8 mouse cellular contexts compared by ENCODE assay signal in the genomic region with DNA sequence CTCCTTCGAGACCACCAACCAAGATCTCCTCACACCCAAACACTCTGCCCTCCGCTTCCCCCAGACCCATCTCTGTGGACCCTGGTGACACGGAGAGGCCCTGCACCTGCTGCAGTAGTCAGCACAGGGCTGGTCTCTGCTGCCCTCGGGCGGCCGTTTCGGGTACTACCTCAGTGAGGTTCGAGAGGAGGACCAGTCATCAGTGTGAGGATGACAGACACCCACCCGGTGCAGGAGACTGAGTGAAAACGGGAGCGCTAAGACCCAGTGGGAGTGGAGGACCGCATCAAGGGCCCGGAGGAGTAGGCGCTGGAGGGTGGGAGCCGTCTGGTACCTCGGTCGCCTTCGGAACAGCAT. TPM values are rescaled to one million over a fixed set of nuclear protein-coding genes. Genes with fewer than 3 reads are reported as not detected.
A peak's percentile ranks its signal among the peaks of the same experiment; 100 is the strongest.
DNase-seq lines count a peak whose midpoint lies in the region; ATAC-seq and TF ChIP-seq lines count a peak whose summit lies in the region.

No protein-coding gene starts in this region.

- WGBS in forebrain, embryonic 16.5 days, result under 1% methylated on average over 18 of the region's 18 CpGs
- whole genome bisulfite sequencing in neural tube, embryonic 14.5 days, result under 1% methylated on average over 18 of the region's 18 CpGs

- H3K9me3 ChIP-seq in G1E (replicated peaks), result no peaks in the 10 kb centered on the region
- H3K9me3 ChIP-seq in forebrain, embryonic 16.5 days (ENCODE audit: control insufficient read depth, low read length), result no peaks in the 10 kb centered on the region
- no peaks in the 10 kb centered on the region for H3K9me3 ChIP-seq in neural tube, embryonic 14.5 days (ENCODE audit: control insufficient read depth, low read length)

- H3K36me3 ChIP-seq in G1E (replicated peaks), result peaks cover 60% of the 10 kb centered on the region
- H3K36me3 ChIP-seq in forebrain, embryonic 16.5 days (ENCODE audit: control insufficient read depth, insufficient read depth), result no peaks in the 10 kb centered on the region
- 0 out of 2 replicates have a peak, but pooled peaks cover under 1% of the 10 kb centered on the region for H3K36me3 ChIP-seq in neural tube, embryonic 14.5 days (ENCODE audit: control insufficient read depth, insufficient read depth, low read length)
- no peaks in the 10 kb centered on the region for H3K36me3 ChIP-seq in testis, adult 2 months (ENCODE audit: control insufficient read depth, insufficient read depth, low read length)

- H3K27me3 ChIP-seq in G1E (ENCODE audit: insufficient read depth, low read length), result no peaks in the 10 kb centered on the region
- H3K27me3 ChIP-seq in forebrain, embryonic 16.5 days (replicated peaks; ENCODE audit: control insufficient read depth, insufficient read depth, low read length), result no peaks in the 10 kb centered on the region
- H3K27me3 ChIP-seq in neural tube, embryonic 14.5 days (ENCODE audit: control insufficient read depth, insufficient read depth, low read length), result no peaks in the 10 kb centered on the region
- no peaks in the 10 kb centered on the region for H3K27me3 ChIP-seq in testis, adult 2 months (ENCODE audit: control insufficient read depth, insufficient read depth, low read length)

- H3K4me3 ChIP-seq in G1E (ENCODE audit: low read depth, low read length), result peak overlapping the region; percentile 86
- peak overlapping the region; percentile 65 for H3K4me3 ChIP-seq in forebrain, embryonic 16.5 days (replicated peaks; ENCODE audit: low read length)
- peak overlapping the region; percentile 49 for H3K4me3 ChIP-seq in neural tube, embryonic 14.5 days (ENCODE audit: low read depth, low read length)
- H3K4me3 ChIP-seq in testis, adult 2 months (ENCODE audit: control insufficient read depth, low read depth, low read length), result peak overlapping the region; percentile 89

- no peak for TF ChIP-seq POLR2A in testis, adult 2 months (IDR thresholded peaks at IDR 0.05; ENCODE audit: control insufficient read depth, low read depth, low read length)

- peak; percentile 67 for ATAC-seq in G1E (ENCODE audit: extremely low read depth, insufficient number of reproducible peaks, low FRiP score, poor library complexity, severe bottlenecking)
- peak; percentile 83 for ATAC-seq in forebrain, embryonic 16.5 days
- ATAC-seq in neural tube, embryonic 14.5 days (ENCODE audit: low read depth), result peak; percentile 85

- H3K4me1 ChIP-seq in G1E (ENCODE audit: insufficient read depth, low read depth, low read length), result peaks cover 71% of the 10 kb centered on the region
- H3K4me1 ChIP-seq in forebrain, embryonic 16.5 days (replicated peaks; ENCODE audit: control insufficient read depth, insufficient read depth, low read length), result peaks cover 42% of the 10 kb centered on the region
- peaks cover 23% of the 10 kb centered on the region for H3K4me1 ChIP-seq in neural tube, embryonic 14.5 days (ENCODE audit: control insufficient read depth, insufficient read depth, low read length)
- H3K4me1 ChIP-seq in testis, adult 2 months (ENCODE audit: control insufficient read depth, insufficient read depth, low read length), result peaks cover 34% of the 10 kb centered on the region

- peak overlapping the region; percentile 83 for H3K9ac ChIP-seq in forebrain, embryonic 16.5 days (replicated peaks; ENCODE audit: low read depth, low read length)
- H3K9ac ChIP-seq in neural tube, embryonic 14.5 days (replicated peaks; ENCODE audit: low read depth, low read length), result peak overlapping the region; percentile 59

- H3K27ac ChIP-seq in forebrain, embryonic 16.5 days (ENCODE audit: low read length), result peak overlapping the region; percentile 97
- H3K27ac ChIP-seq in neural tube, embryonic 14.5 days (ENCODE audit: low read depth, low read length), result peak overlapping the region; percentile 88
- H3K27ac ChIP-seq in testis, adult 2 months (ENCODE audit: control insufficient read depth, insufficient read depth, low read depth, low read length), result peak overlapping the region; percentile 77

- H3K4me2 ChIP-seq in forebrain, embryonic 16.5 days (ENCODE audit: low read length), result peak overlapping the region; percentile 94
- H3K4me2 ChIP-seq in neural tube, embryonic 14.5 days (ENCODE audit: low read depth, low read length), result peak overlapping the region; percentile 70

- intact Hi-C loops in heart, postnatal 36 days (cut with DNase I), result loop anchor here (2.0 to 5.0 kb wide), 3 partner anchors 68 to 234 kb away; a partner anchor contains a TSS

- peak; percentile 92 for TF ChIP-seq CTCF in G1E (IDR thresholded peaks at IDR 0.05; ENCODE audit: low read depth, low read length)
- peak; percentile 94 for TF ChIP-seq CTCF in testis, adult 2 months (IDR thresholded peaks at IDR 0.05; ENCODE audit: control insufficient read depth, insufficient read depth, insufficient replicate concordance, low read depth, low read length)

- peak; percentile 76 for DNase-seq in G1E (ENCODE audit: low spot score)
- DNase-seq in cerebellum, adult 18-20 months, result peak; percentile 99 to 100
- peak; percentile 98 to 100 for DNase-seq in heart, postnatal 36 days
- DNase-seq in layer of hippocampus, adult 18-20 months (ENCODE audit: low spot score in 2 of 2), result peak; percentile 99 to 100
- DNase-seq in lung, adult 18-20 months, result peak; percentile 94 to 95

RNA-seq across cellular contexts. Expression of a gene that starts 0.8 kb away (rescaled TPM):
- 7.0 and 14.1 TPM in 2 replicates for total RNA-seq in G1E (2014; fragmentation: Nextera tagmentation)
- 8.6 and 12.1 TPM in 2 replicates for total RNA-seq in G1E (2017)
- polyA plus RNA-seq in G1E (2012), result 37.3 and 41.6 TPM in 2 replicates
- polyA plus RNA-seq in forebrain, embryonic 16.5 days (2015; fragmentation: Nextera tagmentation; extraction: Ambion mirVana), result 9.5 and 10.7 TPM in 2 replicates
- 1 to 10 TPM; 8.0 to 8.5 TPM for total RNA-seq in heart, postnatal 36 days (2021)
- 10 to 100 TPM; 13.6 to 15.8 TPM for total RNA-seq in layer of hippocampus, adult 18-20 months (2021)
- polyA plus RNA-seq in neural tube, embryonic 14.5 days (2014; fragmentation: Nextera tagmentation; extraction: Ambion mirVana), result 3.4 and 4.3 TPM in 2 replicates
- polyA plus RNA-seq in testis, adult 2 months (2012; rRNA removed), result 27.9 and 30.2 TPM in 2 replicates

RNA-seq across cellular contexts. Expression of a gene that starts 2.9 kb away (rescaled TPM):
- total RNA-seq in G1E (2014; fragmentation: Nextera tagmentation), result 3.0 and 5.0 TPM in 2 replicates
- total RNA-seq in G1E (2017), result 3.2 TPM in 2 replicates
- polyA plus RNA-seq in G1E (2012), result 2.4 and 2.8 TPM in 2 replicates
- polyA plus RNA-seq in forebrain, embryonic 16.5 days (2015; fragmentation: Nextera tagmentation; extraction: Ambion mirVana), result 46.2 and 64.8 TPM in 2 replicates
- total RNA-seq in heart, postnatal 36 days (2021), result 1 to 10 TPM; 2.0 to 2.6 TPM
- total RNA-seq in layer of hippocampus, adult 18-20 months (2021), result 100 to 1,000 TPM; 637 to 681 TPM
- 118 and 154 TPM in 2 replicates for polyA plus RNA-seq in neural tube, embryonic 14.5 days (2014; fragmentation: Nextera tagmentation; extraction: Ambion mirVana)
- polyA plus RNA-seq in testis, adult 2 months (2012; rRNA removed), result 10.4 and 11.7 TPM in 2 replicates

RNA-seq across cellular contexts. Expression of a gene that starts 5.2 kb away (rescaled TPM):
- total RNA-seq in G1E (2014; fragmentation: Nextera tagmentation) (424 and 464 TPM in 2 replicates), G1E (2017) (171 and 174 TPM in 2 replicates)
- 362 and 363 TPM in 2 replicates for polyA plus RNA-seq in G1E (2012)
- polyA plus RNA-seq in forebrain, embryonic 16.5 days (2015; fragmentation: Nextera tagmentation; extraction: Ambion mirVana), result 466 and 471 TPM in 2 replicates
- 10 to 100 TPM; 83.3 to 97.3 TPM for total RNA-seq in heart, postnatal 36 days (2021)
- total RNA-seq in layer of hippocampus, adult 18-20 months (2021), result 100 to 1,000 TPM; 210 to 215 TPM
- 373 and 383 TPM in 2 replicates for polyA plus RNA-seq in neural tube, embryonic 14.5 days (2014; fragmentation: Nextera tagmentation; extraction: Ambion mirVana)
- 125 and 129 TPM in 2 replicates for polyA plus RNA-seq in testis, adult 2 months (2012; rRNA removed)

RNA-seq across cellular contexts. Expression of a gene that starts 15.7 kb away (rescaled TPM):
- total RNA-seq in G1E (2014; fragmentation: Nextera tagmentation), result not detected in 2 replicates
- total RNA-seq in G1E (2017), result 0.38 and 0.52 TPM in 2 replicates
- polyA plus RNA-seq in G1E (2012), result not detected in 2 replicates
- 0.62 TPM in 1 of 2 replicates, not detected in the other for polyA plus RNA-seq in forebrain, embryonic 16.5 days (2015; fragmentation: Nextera tagmentation; extraction: Ambion mirVana)
- not detected for total RNA-seq in heart, postnatal 36 days (2021)
- total RNA-seq in layer of hippocampus, adult 18-20 months (2021), result not detected
- 0.44 TPM in 1 of 2 replicates, not detected in the other for polyA plus RNA-seq in neural tube, embryonic 14.5 days (2014; fragmentation: Nextera tagmentation; extraction: Ambion mirVana)
- polyA plus RNA-seq in testis, adult 2 months (2012; rRNA removed), result not detected in 2 replicates

RNA-seq across cellular contexts. Expression of a gene that starts 26.2 kb away (rescaled TPM):
- total RNA-seq in G1E (2014; fragmentation: Nextera tagmentation) (50.2 and 53.6 TPM in 2 replicates), G1E (2017) (109 and 115 TPM in 2 replicates)
- 88.5 and 106 TPM in 2 replicates for polyA plus RNA-seq in G1E (2012)
- 48.1 and 65.7 TPM in 2 replicates for polyA plus RNA-seq in forebrain, embryonic 16.5 days (2015; fragmentation: Nextera tagmentation; extraction: Ambion mirVana)
- total RNA-seq in heart, postnatal 36 days (2021), result 100 to 1,000 TPM in 1 of 2 experiments, 10 to 100 TPM in 1; 87.6 to 133 TPM
- total RNA-seq in layer of hippocampus, adult 18-20 months (2021), result 10 to 100 TPM; 22.1 to 26.7 TPM
- 99.9 and 111 TPM in 2 replicates for polyA plus RNA-seq in neural tube, embryonic 14.5 days (2014; fragmentation: Nextera tagmentation; extraction: Ambion mirVana)
- 29.6 and 31.4 TPM in 2 replicates for polyA plus RNA-seq in testis, adult 2 months (2012; rRNA removed)

Comparison
In these comparisons a context has a peak if more than half of its experiments do, and no peak if none do; other contexts are left out.
1. Peak in every context shown above with its lines: DNase-seq, ATAC-seq, H3K4me3 ChIP-seq and H3K27ac ChIP-seq.